Mouse (Mus musculus): ENCODE measurements around the gene Calr4. TPM values are rescaled to one million over a fixed set of nuclear protein-coding genes. Genes with fewer than 3 reads are reported as not detected.

Gene Calr4
- polyA plus RNA-seq, 1 experiment: 1.8 TPM

DNA sequence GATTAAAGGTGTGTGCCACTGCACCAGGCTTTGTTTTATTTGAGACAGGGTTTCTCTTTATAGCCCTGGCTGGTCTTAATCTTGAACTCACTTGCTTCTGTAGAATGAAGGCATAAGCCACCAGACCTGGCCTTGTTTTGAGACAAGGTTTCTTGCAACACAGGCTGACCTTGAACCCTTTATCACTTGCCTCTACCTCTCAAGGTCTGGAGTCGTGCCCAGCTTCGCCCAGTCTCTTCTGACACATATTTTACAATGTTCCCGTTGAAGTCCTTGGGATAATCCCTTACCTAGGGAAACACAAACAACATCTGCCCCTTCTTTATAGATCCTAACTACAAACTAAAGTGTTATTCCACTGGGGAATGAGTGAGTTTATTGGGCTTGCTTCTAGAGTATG lies 12.3 kb upstream of the Calr4 start:
- H3K27me3 ChIP-seq (ENCODE audit: control insufficient read depth, insufficient read depth, low read length): no peaks in the 10 kb centered on the region
- no peak for DNase-seq
- no peak overlapping the region for H3K4me3 ChIP-seq (replicated peaks; ENCODE audit: insufficient read depth, low read depth, low read length)
- no peak overlapping the region for H3K27ac ChIP-seq (ENCODE audit: insufficient read depth, low read length)
- 85% methylated on average over 3 of the region's 3 CpGs for WGBS
- H3K4me1 ChIP-seq (ENCODE audit: control insufficient read depth, insufficient read depth, low read length): peaks cover 6% of the 10 kb centered on the region; the same call in 1 of the 2 replicates
- no peak for TF ChIP-seq POLR2A (IDR thresholded peaks at IDR 0.05; ENCODE audit: borderline replicate concordance, insufficient read depth, low read length)
- TF ChIP-seq CTCF (IDR thresholded peaks at IDR 0.05; ENCODE audit: borderline replicate concordance, insufficient read depth, low read depth, low read length): no peak

GRCm38 (mm10) chr4:109224762-109225552 lies 9.3 kb upstream of the Calr4 start:
- Histone ChIP-seq H3K27ac (ENCODE audit: insufficient read depth, low read length) (no peak overlapping the region), H3K4me1 (ENCODE audit: control insufficient read depth, insufficient read depth, low read length) (peaks cover 6% of the 10 kb centered on the region; the same call in 1 of the 2 replicates)
- WGBS: 9% methylated on average over 13 of the region's 13 CpGs

DNA sequence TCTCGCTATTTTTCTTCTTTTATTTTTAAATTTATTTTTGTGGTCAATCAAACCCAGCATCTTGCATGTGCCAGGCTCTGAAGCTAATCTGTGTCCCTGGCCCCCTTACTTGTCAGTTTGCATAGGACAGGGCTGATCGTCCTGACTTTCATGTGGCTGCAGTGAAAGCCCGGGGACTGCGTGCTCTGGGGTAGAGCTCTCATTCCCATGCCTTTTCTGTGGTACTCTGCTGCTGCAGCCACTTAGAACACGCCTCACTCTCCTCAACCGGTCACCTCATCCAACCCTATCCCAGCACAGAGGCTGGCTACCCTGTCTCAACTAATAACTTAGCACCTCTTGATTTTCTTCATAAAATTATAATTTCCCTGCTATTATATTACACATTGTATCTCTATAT lies 8.7 kb upstream of the Calr4 start:
- no peak overlapping the region for H3K27ac ChIP-seq (ENCODE audit: insufficient read depth, low read length)
- DNase-seq: no peak
- H3K27me3 ChIP-seq (ENCODE audit: control insufficient read depth, insufficient read depth, low read length): no peaks in the 10 kb centered on the region; the same call in 1 of the 2 replicates
- 33% methylated on average over 6 of the region's 6 CpGs for WGBS
- H3K4me3 ChIP-seq (replicated peaks; ENCODE audit: insufficient read depth, low read depth, low read length): no peak overlapping the region
- peaks cover 6% of the 10 kb centered on the region; the same call in 1 of the 2 replicates for H3K4me1 ChIP-seq (ENCODE audit: control insufficient read depth, insufficient read depth, low read length)
- TF ChIP-seq POLR2A (IDR thresholded peaks at IDR 0.05; ENCODE audit: borderline replicate concordance, insufficient read depth, low read length) (no peak), CTCF (IDR thresholded peaks at IDR 0.05; ENCODE audit: borderline replicate concordance, insufficient read depth, low read depth, low read length) (no peak)

More at GRCm38 (mm10) chr4:109224762-109225552, 9.3 kb upstream of the Calr4 start:
- Histone ChIP-seq H3K27me3 (ENCODE audit: control insufficient read depth, insufficient read depth, low read length) (no peaks in the 10 kb centered on the region; the same call in 1 of the 2 replicates), H3K4me3 (replicated peaks; ENCODE audit: insufficient read depth, low read depth, low read length) (no peak overlapping the region)
- TF ChIP-seq POLR2A (IDR thresholded peaks at IDR 0.05; ENCODE audit: borderline replicate concordance, insufficient read depth, low read length) (no peak), CTCF (IDR thresholded peaks at IDR 0.05; ENCODE audit: borderline replicate concordance, insufficient read depth, low read depth, low read length) (no peak)
- DNase-seq: peak; percentile 89 to 92

GRCm38 (mm10) chr4:109226071-109226470 lies 8.2 kb upstream of the Calr4 start:
- peaks cover 6% of the 10 kb centered on the region; the same call in 1 of the 2 replicates for H3K4me1 ChIP-seq (ENCODE audit: control insufficient read depth, insufficient read depth, low read length)
- no peak overlapping the region for H3K27ac ChIP-seq (ENCODE audit: insufficient read depth, low read length)
- no peak for TF ChIP-seq CTCF (IDR thresholded peaks at IDR 0.05; ENCODE audit: borderline replicate concordance, insufficient read depth, low read depth, low read length)
- no peak for TF ChIP-seq POLR2A (IDR thresholded peaks at IDR 0.05; ENCODE audit: borderline replicate concordance, insufficient read depth, low read length)
- H3K27me3 ChIP-seq (ENCODE audit: control insufficient read depth, insufficient read depth, low read length): no peaks in the 10 kb centered on the region; the same call in 1 of the 2 replicates
- 86% methylated on average over 5 of the region's 5 CpGs for WGBS
- no peak for DNase-seq
- H3K4me3 ChIP-seq (replicated peaks; ENCODE audit: insufficient read depth, low read depth, low read length): no peak overlapping the region

DNA sequence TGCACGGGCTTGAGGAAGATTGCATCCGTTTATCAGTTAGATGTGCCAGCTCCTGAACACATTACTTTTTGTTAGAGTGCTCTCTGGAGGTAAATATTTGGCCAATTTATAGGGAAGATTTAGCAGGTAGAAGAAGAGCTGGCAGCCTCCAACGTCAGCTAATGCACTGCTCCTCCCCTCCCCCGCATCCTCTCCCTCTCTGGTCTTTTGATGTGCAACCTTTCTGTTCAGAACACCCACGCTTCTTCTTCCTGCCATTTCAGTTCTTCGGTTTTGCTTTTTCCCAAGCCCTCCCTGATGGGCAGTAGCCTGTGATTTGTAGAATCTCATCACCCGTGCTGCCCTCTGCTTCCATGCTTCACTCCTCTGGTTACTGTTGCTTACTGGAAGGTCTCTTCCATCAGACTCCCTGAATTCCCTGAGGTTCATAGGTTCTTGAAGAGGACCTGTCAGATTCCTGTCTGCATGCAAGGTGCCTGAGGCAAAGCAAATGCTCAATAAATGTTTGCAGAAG lies 4.5 kb upstream of the Calr4 start:
- Histone ChIP-seq H3K4me3 (replicated peaks; ENCODE audit: insufficient read depth, low read depth, low read length) (no peak overlapping the region), H3K27me3 (ENCODE audit: control insufficient read depth, insufficient read depth, low read length) (no peaks in the 10 kb centered on the region; the same call in 1 of the 2 replicates), H3K27ac (ENCODE audit: insufficient read depth, low read length) (no peak overlapping the region), H3K4me1 (ENCODE audit: control insufficient read depth, insufficient read depth, low read length) (peaks cover 3% of the 10 kb centered on the region; the same call in 1 of the 2 replicates)
- TF ChIP-seq CTCF (IDR thresholded peaks at IDR 0.05; ENCODE audit: borderline replicate concordance, insufficient read depth, low read depth, low read length): no peak
- TF ChIP-seq POLR2A (IDR thresholded peaks at IDR 0.05; ENCODE audit: borderline replicate concordance, insufficient read depth, low read length): no peak
- no peak for DNase-seq
- WGBS: 76% methylated on average over 7 of the region's 7 CpGs

DNA sequence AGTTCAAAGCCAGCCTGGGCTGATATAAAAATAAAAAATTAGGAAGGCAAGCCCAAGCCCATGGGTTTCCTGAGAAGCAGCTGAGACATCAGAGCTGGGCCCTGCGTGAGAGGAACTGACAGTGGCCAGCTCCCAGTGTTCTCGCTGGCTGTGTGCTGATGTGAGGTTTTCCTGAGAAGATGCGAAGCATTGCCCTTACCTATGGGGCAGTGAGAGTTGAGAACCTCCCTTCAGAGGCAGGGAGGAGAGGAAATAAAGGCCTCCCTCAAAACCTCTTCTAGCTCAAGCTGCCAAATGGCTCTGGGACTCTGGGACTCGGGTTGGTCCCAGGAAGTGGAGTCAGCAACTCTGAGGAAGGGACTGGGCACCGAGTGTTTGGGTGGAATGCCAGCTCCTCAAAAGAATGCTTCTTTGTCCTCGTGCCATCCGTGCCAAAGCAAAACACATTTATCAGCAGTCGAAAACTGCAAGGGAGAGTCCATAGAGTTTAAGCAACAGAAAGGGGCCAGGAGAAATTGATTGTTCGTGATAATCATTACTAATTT lies 593 bp downstream of the Calr4 start:
- WGBS: 41% methylated on average over 9 of the region's 9 CpGs
- H3K27me3 ChIP-seq (ENCODE audit: control insufficient read depth, insufficient read depth, low read length): no peaks in the 10 kb centered on the region
- no peaks in the 10 kb centered on the region for H3K4me1 ChIP-seq (ENCODE audit: control insufficient read depth, insufficient read depth, low read length)
- TF ChIP-seq CTCF (IDR thresholded peaks at IDR 0.05; ENCODE audit: borderline replicate concordance, insufficient read depth, low read depth, low read length): no peak
- TF ChIP-seq POLR2A (IDR thresholded peaks at IDR 0.05; ENCODE audit: borderline replicate concordance, insufficient read depth, low read length): no peak
- no peak overlapping the region for H3K27ac ChIP-seq (ENCODE audit: insufficient read depth, low read length)
- DNase-seq: peak in 1 of 2 experiments; percentile 42
- no peak overlapping the region for H3K4me3 ChIP-seq (replicated peaks; ENCODE audit: insufficient read depth, low read depth, low read length)

DNA sequence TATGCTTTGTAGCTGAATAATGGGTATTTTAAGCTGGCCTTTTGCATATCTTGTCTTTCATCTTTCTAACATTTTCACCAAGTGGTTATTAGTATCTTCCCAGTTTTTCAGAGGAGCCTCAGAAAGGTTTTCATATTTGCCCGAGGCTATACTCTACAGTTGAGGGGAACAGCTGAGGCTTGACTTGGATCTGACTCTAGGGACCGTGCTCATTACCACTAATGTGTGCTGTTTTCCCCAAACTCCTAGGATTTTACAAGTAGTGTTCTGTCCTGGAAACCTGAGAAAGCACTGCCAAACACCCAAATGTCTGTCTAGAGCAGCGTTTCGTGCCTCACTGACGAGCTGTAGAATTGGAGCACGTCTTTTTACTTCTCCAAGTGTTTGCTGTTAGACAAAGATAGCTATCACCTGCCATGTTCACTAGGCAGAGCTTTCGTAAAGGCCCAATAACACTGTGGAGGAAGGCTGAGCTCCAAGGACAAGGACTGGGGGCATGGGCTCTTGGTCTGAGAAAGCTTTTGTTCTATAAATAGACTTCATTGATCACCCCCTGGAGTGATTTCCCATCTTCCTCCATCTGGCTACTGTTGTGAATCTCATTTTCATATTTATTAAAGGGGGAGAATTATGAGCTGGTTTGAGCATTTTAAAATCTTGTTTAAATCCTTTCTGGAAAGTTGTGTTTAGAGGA lies 2.0 kb downstream of the Calr4 start:
- TF ChIP-seq CTCF (IDR thresholded peaks at IDR 0.05; ENCODE audit: borderline replicate concordance, insufficient read depth, low read depth, low read length) (no peak), POLR2A (IDR thresholded peaks at IDR 0.05; ENCODE audit: borderline replicate concordance, insufficient read depth, low read length) (no peak)
- DNase-seq: peak in 1 of 2 experiments; percentile 18
- no peak overlapping the region for H3K4me3 ChIP-seq (replicated peaks; ENCODE audit: insufficient read depth, low read depth, low read length)
- H3K27ac ChIP-seq (ENCODE audit: insufficient read depth, low read length): no peak overlapping the region
- H3K4me1 ChIP-seq (ENCODE audit: control insufficient read depth, insufficient read depth, low read length): peaks cover under 1% of the 10 kb centered on the region; the same call in 1 of the 2 replicates
- WGBS: 69% methylated on average over 7 of the region's 7 CpGs
- no peaks in the 10 kb centered on the region for H3K27me3 ChIP-seq (ENCODE audit: control insufficient read depth, insufficient read depth, low read length)
